ENCODE assay signal across 15 mouse cellular contexts in the genomic region with DNA sequence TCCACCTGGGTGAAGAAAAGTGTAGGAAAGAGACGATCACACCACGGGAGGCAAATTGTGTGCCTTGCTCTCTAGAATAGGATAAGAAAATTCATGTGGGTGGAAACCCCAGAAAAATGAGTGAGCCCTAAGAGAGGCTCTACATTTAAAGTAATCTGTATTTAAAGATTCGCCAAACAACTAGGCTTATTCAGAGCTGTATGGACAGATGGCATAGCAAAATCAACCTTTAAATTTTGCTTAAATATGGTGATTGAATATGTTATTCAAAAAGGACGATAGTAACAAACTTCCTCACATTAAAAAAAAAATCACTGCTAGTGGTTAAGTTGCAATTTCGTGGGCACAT.
"Had no signal": no experiment of that assay in that cellular context is flagged by ENCODE, and none has a peak within 500 bp of the region (broad histone marks: within the 10 kb centered on the region; RNA-seq: fewer than 3 reads in every experiment).

No protein-coding gene starts in this region.

- H3K4me2 ChIP-seq: liver, embryonic 13.5 days; midbrain, embryonic 12.5 days; midbrain, embryonic 15.5 days; neural tube, embryonic 13.5 days had no signal

- H3K27ac ChIP-seq: liver, embryonic 13.5 days; macrophage; midbrain, embryonic 12.5 days; midbrain, embryonic 15.5 days; neural tube, embryonic 13.5 days had no signal

- DNase-seq: kidney, adult 18-20 months; kidney, adult 9 months; kidney, postnatal 14 days; kidney, postnatal 4 days; liver, embryonic 13.5 days; lung, adult 2 months; retina, postnatal 1 day; thymus, adult 2 months; thymus, postnatal 14 days; thymus, postnatal 4 days had no signal

- H3K9ac ChIP-seq: liver, embryonic 13.5 days; midbrain, embryonic 12.5 days; midbrain, embryonic 15.5 days; neural tube, embryonic 13.5 days had no signal

- H3K27me3 ChIP-seq: liver, embryonic 13.5 days; midbrain, embryonic 12.5 days; midbrain, embryonic 15.5 days; neural tube, embryonic 13.5 days had no signal

- H3K36me3 ChIP-seq: liver, embryonic 13.5 days; midbrain, embryonic 12.5 days; midbrain, embryonic 15.5 days; neural tube, embryonic 13.5 days had no signal

- ATAC-seq: intestine, embryonic 16.5 days; midbrain, embryonic 15.5 days had no signal

- H3K4me3 ChIP-seq: liver, embryonic 13.5 days; midbrain, embryonic 12.5 days; midbrain, embryonic 15.5 days; neural tube, embryonic 13.5 days had no signal

- H3K9me3 ChIP-seq: liver, embryonic 13.5 days; midbrain, embryonic 12.5 days; midbrain, embryonic 15.5 days; neural tube, embryonic 13.5 days had no signal

- H3K4me1 ChIP-seq: liver, embryonic 13.5 days; midbrain, embryonic 12.5 days; midbrain, embryonic 15.5 days had no signal
